9 mouse cellular contexts compared by ENCODE assay signal in the genomic region with DNA sequence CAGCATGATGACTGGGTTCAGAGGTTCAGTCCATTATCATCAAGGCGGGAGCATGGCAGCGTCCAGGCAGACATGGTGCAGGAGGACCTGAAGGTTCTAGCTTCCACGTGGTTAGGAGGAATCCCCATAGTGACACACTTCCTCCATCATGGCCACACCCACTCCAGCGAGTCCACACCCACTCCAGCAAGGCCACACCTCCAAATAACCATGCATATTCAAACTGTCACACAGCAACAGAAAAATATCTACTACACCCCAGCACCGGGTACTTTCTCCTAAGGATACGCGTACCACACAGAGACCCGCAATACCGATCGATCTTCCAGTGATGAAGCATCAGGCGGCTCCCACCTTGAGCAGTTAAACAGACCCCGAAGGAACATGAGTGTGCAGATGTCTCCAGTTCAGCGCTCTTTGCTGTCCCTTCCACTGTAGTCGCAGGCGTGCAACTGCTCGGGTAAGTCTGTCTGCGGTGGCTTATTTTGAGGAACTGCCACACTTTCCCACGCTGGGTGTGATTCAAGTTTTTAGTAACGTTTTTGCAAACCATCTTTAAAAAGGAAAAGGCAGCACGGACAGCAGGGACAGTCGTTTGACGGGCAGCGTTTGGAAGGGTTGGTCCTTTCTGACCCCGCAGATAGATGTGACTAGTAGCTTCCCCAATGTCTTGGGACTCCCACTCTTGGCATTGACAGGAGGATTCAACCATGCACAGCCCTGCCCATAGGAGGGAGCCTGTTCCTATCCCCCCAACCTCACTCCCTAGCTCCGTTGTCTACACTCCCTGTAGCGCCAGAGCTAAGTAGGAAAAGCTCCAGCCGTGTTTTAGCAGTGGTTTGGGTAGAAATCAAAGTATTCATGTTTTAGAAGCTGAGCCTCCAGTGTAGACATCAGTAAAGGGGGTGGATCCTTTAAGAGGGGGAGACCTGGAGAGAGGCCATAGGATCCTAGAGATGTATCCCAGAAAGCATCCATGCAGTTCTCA. TPM values are rescaled to one million over a fixed set of nuclear protein-coding genes. Genes with fewer than 3 reads are reported as not detected.
DNase-seq lines count a peak whose midpoint lies in the region; ATAC-seq and TF ChIP-seq lines count a peak whose summit lies in the region.
"Had no signal": no experiment of that assay in that cellular context is flagged by ENCODE, and none has a peak within 500 bp of the region (broad histone marks: within the 10 kb centered on the region; RNA-seq: fewer than 3 reads in every experiment).

No protein-coding gene starts in this region.

- no peak overlapping the region for H3K4me2 ChIP-seq in intestine, embryonic 15.5 days (replicated peaks)
- no peak overlapping the region for H3K4me2 ChIP-seq in intestine, postnatal 0 days (replicated peaks; ENCODE audit: low read depth)
- peak overlapping the region; percentile 53 for H3K4me2 ChIP-seq in liver, embryonic 11.5 days
- H3K4me2 ChIP-seq: stomach, embryonic 15.5 days had no signal

- no peak for TF ChIP-seq CTCF in intestine, postnatal 0 days (IDR thresholded peaks at IDR 0.05; ENCODE audit: low read depth)

- no peaks in the 10 kb centered on the region for H3K27me3 ChIP-seq in intestine, embryonic 15.5 days (replicated peaks)
- H3K27me3 ChIP-seq in intestine, postnatal 0 days (replicated peaks; ENCODE audit: control insufficient read depth, insufficient read depth, low read length) = peaks cover 18% of the 10 kb centered on the region
- no peaks in the 10 kb centered on the region for H3K27me3 ChIP-seq in liver, embryonic 11.5 days (replicated peaks; ENCODE audit: control insufficient read depth, insufficient read depth, low read length)
- H3K27me3 ChIP-seq: stomach, embryonic 15.5 days had no signal

- H3K9me3 ChIP-seq in intestine, embryonic 15.5 days = no peaks in the 10 kb centered on the region
- peaks cover 3% of the 10 kb centered on the region for H3K9me3 ChIP-seq in intestine, postnatal 0 days (ENCODE audit: control insufficient read depth)
- H3K9me3 ChIP-seq in liver, embryonic 11.5 days (ENCODE audit: control insufficient read depth, low read length) = no peaks in the 10 kb centered on the region
- H3K9me3 ChIP-seq: stomach, embryonic 15.5 days had no signal

- ATAC-seq in intestine, embryonic 15.5 days = peak; percentile 39; the same call in 1 of the 2 replicates
- no peak for ATAC-seq in intestine, postnatal 0 days
- ATAC-seq in liver, embryonic 11.5 days (replicated peaks; ENCODE audit: low FRiP score) = peak; percentile 56

- no peak overlapping the region for H3K9ac ChIP-seq in intestine, embryonic 15.5 days
- H3K9ac ChIP-seq in intestine, postnatal 0 days (ENCODE audit: low read depth, low read length) = no peak overlapping the region
- H3K9ac ChIP-seq in liver, embryonic 11.5 days (ENCODE audit: low read depth, low read length) = no peak overlapping the region
- H3K9ac ChIP-seq: stomach, embryonic 15.5 days had no signal

- no peaks in the 10 kb centered on the region for H3K4me1 ChIP-seq in intestine, embryonic 15.5 days (replicated peaks)
- no peaks in the 10 kb centered on the region for H3K4me1 ChIP-seq in intestine, postnatal 0 days (replicated peaks; ENCODE audit: control insufficient read depth, insufficient read depth, low read length)
- peaks cover 12% of the 10 kb centered on the region for H3K4me1 ChIP-seq in liver, embryonic 11.5 days (replicated peaks; ENCODE audit: control insufficient read depth, insufficient read depth, low read length)
- H3K4me1 ChIP-seq: stomach, embryonic 15.5 days had no signal

- DNase-seq in MEL-GATA-1-ER (ENCODE audit: extremely low read depth, low read depth) = peak; percentile 85
- no peak for DNase-seq in liver, embryonic 11.5 days (ENCODE audit: low spot score)
- peak; percentile 54 to 79 for DNase-seq in spleen, postnatal 10 days (ENCODE audit: low spot score in 2 of 2)
- DNase-seq in kidney, postnatal 14 days = no peak
- no peak for DNase-seq in retina, postnatal 1 day
- no peak for DNase-seq in urinary bladder, postnatal 10 days (ENCODE audit: low spot score)

- 62% methylated on average over 27 of the region's 27 CpGs for WGBS in intestine, embryonic 15.5 days
- WGBS in intestine, postnatal 0 days = 63% methylated on average over 27 of the region's 27 CpGs
- 58% methylated on average over 27 of the region's 27 CpGs for WGBS in liver, embryonic 11.5 days

- H3K27ac ChIP-seq in intestine, embryonic 15.5 days = no peak overlapping the region
- no peak overlapping the region for H3K27ac ChIP-seq in intestine, postnatal 0 days (ENCODE audit: low read depth, low read length)
- no peak overlapping the region for H3K27ac ChIP-seq in liver, embryonic 11.5 days (ENCODE audit: low read depth, low read length)
- H3K27ac ChIP-seq: stomach, embryonic 15.5 days had no signal

- H3K4me3 ChIP-seq in intestine, embryonic 15.5 days (replicated peaks) = no peak overlapping the region
- H3K4me3 ChIP-seq in intestine, postnatal 0 days (ENCODE audit: low read depth, low read length) = no peak overlapping the region
- H3K4me3 ChIP-seq in liver, embryonic 11.5 days (ENCODE audit: low read depth, low read length) = 0 out of 2 replicates have a peak overlapping the region, but pooled peaks have one; percentile 22
- H3K4me3 ChIP-seq: stomach, embryonic 15.5 days had no signal

- no peaks in the 10 kb centered on the region for H3K36me3 ChIP-seq in intestine, embryonic 15.5 days
- no peaks in the 10 kb centered on the region for H3K36me3 ChIP-seq in intestine, postnatal 0 days (ENCODE audit: control insufficient read depth, insufficient read depth)
- no peaks in the 10 kb centered on the region for H3K36me3 ChIP-seq in liver, embryonic 11.5 days (ENCODE audit: control insufficient read depth, insufficient read depth, low read length)
- H3K36me3 ChIP-seq: stomach, embryonic 15.5 days had no signal

RNA-seq across cellular contexts. Expression of gene Agpat3, which starts 20.7 kb away (rescaled TPM):
- 58.2 and 70.6 TPM in 2 replicates for polyA plus RNA-seq in intestine, embryonic 15.5 days (2015; fragmentation: Nextera tagmentation; extraction: Ambion mirVana)
- polyA plus RNA-seq in intestine, postnatal 0 days (2015; fragmentation: Nextera tagmentation; extraction: Ambion mirVana) = 277 and 284 TPM in 2 replicates
- polyA plus RNA-seq in liver, embryonic 11.5 days (2014; fragmentation: Nextera tagmentation; extraction: Ambion mirVana) = 28.7 and 32.8 TPM in 2 replicates

RNA-seq across cellular contexts. Expression of gene Rrp1, which starts 39.9 kb away (rescaled TPM):
- 268 and 277 TPM in 2 replicates for polyA plus RNA-seq in intestine, embryonic 15.5 days (2015; fragmentation: Nextera tagmentation; extraction: Ambion mirVana)
- 141 and 148 TPM in 2 replicates for polyA plus RNA-seq in intestine, postnatal 0 days (2015; fragmentation: Nextera tagmentation; extraction: Ambion mirVana)
- 277 and 293 TPM in 2 replicates for polyA plus RNA-seq in liver, embryonic 11.5 days (2014; fragmentation: Nextera tagmentation; extraction: Ambion mirVana)

RNA-seq across cellular contexts. Expression of gene Cstb, which starts 52.5 kb away (rescaled TPM):
- polyA plus RNA-seq in intestine, embryonic 15.5 days (2015; fragmentation: Nextera tagmentation; extraction: Ambion mirVana) = 270 and 290 TPM in 2 replicates
- 1,208 and 1,296 TPM in 2 replicates for polyA plus RNA-seq in intestine, postnatal 0 days (2015; fragmentation: Nextera tagmentation; extraction: Ambion mirVana)
- 134 and 148 TPM in 2 replicates for polyA plus RNA-seq in liver, embryonic 11.5 days (2014; fragmentation: Nextera tagmentation; extraction: Ambion mirVana)

Comparison
In these comparisons a context has a peak if more than half of its experiments do, and no peak if none do; other contexts are left out.
1. DNase-seq: peak in MEL-GATA-1-ER (single experiment) and spleen, postnatal 10 days (2 of 2); none in liver, embryonic 11.5 days (single experiment), kidney, postnatal 14 days (single experiment), retina, postnatal 1 day (single experiment) and urinary bladder, postnatal 10 days (single experiment).